Mouse (Mus musculus) testis, adult 2 months (tissue): ENCODE results near the gene Carnmt1. TPM values are rescaled to one million over a fixed set of nuclear protein-coding genes. Genes with fewer than 3 reads are reported as not detected.

Experiments used
- H3K27ac ChIP-seq: fragments of 200-500 bp; 2 replicates; pipeline ENCODE4 v1.5.1; 2012; ENCODE audit warnings: low read depth, low read length; ENCODE audit not compliant: control insufficient read depth, insufficient read depth
- H3K27me3 ChIP-seq: fragments of 200-500 bp; 2 replicates; pipeline ENCODE4 v1.6.1; 2012; ENCODE audit warnings: mild to moderate bottlenecking, low read length, moderate library complexity; ENCODE audit not compliant: control insufficient read depth, insufficient read depth
- H3K36me3 ChIP-seq: fragments of 200-500 bp; 2 replicates; pipeline ENCODE4 v1.6.1; 2012; ENCODE audit warnings: mild to moderate bottlenecking, low read length; ENCODE audit not compliant: control insufficient read depth, insufficient read depth
- H3K4me1 ChIP-seq: fragments of 200-500 bp; 2 replicates; pipeline ENCODE4 v1.6.1; 2012; ENCODE audit warnings: low read length; ENCODE audit not compliant: control insufficient read depth, insufficient read depth
- H3K4me3 ChIP-seq: fragments of 200-500 bp; 2 replicates; pipeline ENCODE4 v1.5.1; 2012; ENCODE audit warnings: low read depth, mild to moderate bottlenecking, low read length, moderate library complexity, mixed read lengths; ENCODE audit not compliant: control insufficient read depth
- CTCF ChIP-seq: fragments of 200-500 bp; IDR thresholded peaks from 2 replicates; pipeline ENCODE4 v1.5.1; 2012; ENCODE audit warnings: low read depth, mild to moderate bottlenecking, inconsistent platforms, low read length, moderate library complexity; ENCODE audit not compliant: control insufficient read depth, insufficient read depth, insufficient replicate concordance
- POLR2A ChIP-seq: fragments of 200-500 bp; IDR thresholded peaks from 2 replicates; pipeline ENCODE4 v1.6.1; 2012; ENCODE audit warnings: low read depth, mild to moderate bottlenecking, inconsistent platforms, low read length, moderate library complexity; ENCODE audit not compliant: control insufficient read depth
- polyA plus RNA-seq: library from polyadenylated mRNA; depleted of rRNA; stranded (reverse); fragments of >200 nt; gene quantifications from 2 replicates; pipeline ENCODE4 v1.2.3, GENCODE M21; 2012

The Carnmt1 gene
- polyA plus RNA-seq, 1 experiment = 11.6 TPM

GRCm38 (mm10) chr19:18632231-18633185 lies 38.1 kb upstream of the Carnmt1 start:
- H3K27me3 ChIP-seq = no peaks in the 10 kb centered on the region
- H3K36me3 ChIP-seq = no peaks in the 10 kb centered on the region
- H3K27ac ChIP-seq = no peak overlapping the region
- peak overlapping the region; percentile 97 for H3K4me3 ChIP-seq
- peaks cover 8% of the 10 kb centered on the region for H3K4me1 ChIP-seq
- TF ChIP-seq CTCF (no peak), POLR2A (no peak)

- Histone ChIP-seq H3K27ac (no peak overlapping the region), H3K4me3 (no peak overlapping the region), H3K36me3 (no peaks in the 10 kb centered on the region), H3K27me3 (no peaks in the 10 kb centered on the region), H3K4me1 (no peaks in the 10 kb centered on the region)
- TF ChIP-seq POLR2A = no peak
- TF ChIP-seq CTCF = no peak
These were observed 32.6 kb upstream of the Carnmt1 start for GRCm38 (mm10) chr19:18637954-18638353.

GRCm38 (mm10) chr19:18638949-18639348 lies 31.6 kb upstream of the Carnmt1 start:
- H3K4me1 ChIP-seq = no peaks in the 10 kb centered on the region
- no peaks in the 10 kb centered on the region for H3K36me3 ChIP-seq
- no peak overlapping the region for H3K4me3 ChIP-seq
- no peak overlapping the region for H3K27ac ChIP-seq
- no peak for TF ChIP-seq CTCF
- no peak for TF ChIP-seq POLR2A
- no peaks in the 10 kb centered on the region for H3K27me3 ChIP-seq

- no peak for TF ChIP-seq CTCF
- Histone ChIP-seq H3K36me3 (no peaks in the 10 kb centered on the region), H3K27ac (no peak overlapping the region), H3K27me3 (no peaks in the 10 kb centered on the region), H3K4me3 (no peak overlapping the region), H3K4me1 (no peaks in the 10 kb centered on the region)
These were observed 31.0 kb upstream of the Carnmt1 start for GRCm38 (mm10) chr19:18639552-18639951.

- no peak overlapping the region for H3K27ac ChIP-seq
- TF ChIP-seq POLR2A (no peak), CTCF (no peak)
- no peaks in the 10 kb centered on the region for H3K27me3 ChIP-seq
- no peaks in the 10 kb centered on the region for H3K4me1 ChIP-seq
- H3K4me3 ChIP-seq = no peak overlapping the region
- no peaks in the 10 kb centered on the region for H3K36me3 ChIP-seq
These were observed 29.6 kb upstream of the Carnmt1 start for GRCm38 (mm10) chr19:18641001-18641400.

GRCm38 (mm10) chr19:18643411-18643810 lies 27.2 kb upstream of the Carnmt1 start:
- TF ChIP-seq CTCF (no peak), POLR2A (no peak)
- no peaks in the 10 kb centered on the region for H3K27me3 ChIP-seq
- H3K36me3 ChIP-seq = no peaks in the 10 kb centered on the region
- H3K4me1 ChIP-seq = no peaks in the 10 kb centered on the region
- H3K27ac ChIP-seq = no peak overlapping the region
- no peak overlapping the region for H3K4me3 ChIP-seq

GRCm38 (mm10) chr19:18644084-18644483 lies 26.5 kb upstream of the Carnmt1 start:
- TF ChIP-seq CTCF = no peak
- no peak for TF ChIP-seq POLR2A
- Histone ChIP-seq H3K36me3 (no peaks in the 10 kb centered on the region), H3K27ac (no peak overlapping the region), H3K27me3 (no peaks in the 10 kb centered on the region), H3K4me3 (no peak overlapping the region), H3K4me1 (no peaks in the 10 kb centered on the region)

- H3K36me3 ChIP-seq = no peaks in the 10 kb centered on the region
- no peaks in the 10 kb centered on the region for H3K27me3 ChIP-seq
- H3K4me3 ChIP-seq = no peak overlapping the region
- TF ChIP-seq POLR2A (no peak), CTCF (no peak)
- no peak overlapping the region for H3K27ac ChIP-seq
- H3K4me1 ChIP-seq = no peaks in the 10 kb centered on the region
These were observed 24.2 kb upstream of the Carnmt1 start for GRCm38 (mm10) chr19:18646397-18646796.
